Mouse (Mus musculus): ENCODE measurements around the gene Epo.
A peak's percentile ranks its signal among the peaks of the same experiment; 100 is the strongest.

The Epo gene

GRCm38 (mm10) chr5:137539291-137539801 lies 6.3 kb upstream of the Epo start:
- peak; percentile 79 for DNase-seq (ENCODE audit: low spot score)

GRCm38 (mm10) chr5:137537461-137537860 lies 4.4 kb upstream of the Epo start:
- DNase-seq (ENCODE audit: low spot score), result no peak

GRCm38 (mm10) chr5:137535318-137535717 lies 2.3 kb upstream of the Epo start:
- no peak for DNase-seq (ENCODE audit: low spot score)

- DNase-seq (ENCODE audit: low spot score), result no peak
Measured at GRCm38 (mm10) chr5:137534762-137535161, 1.7 kb upstream of the Epo start.

GRCm38 (mm10) chr5:137532808-137533116 lies 280 bp downstream of the Epo start:
- DNase-seq (ENCODE audit: low spot score), result no peak

GRCm38 (mm10) chr5:137532131-137532807 lies 773 bp downstream of the Epo start:
- peak; percentile 57 for DNase-seq (ENCODE audit: low spot score)

- DNase-seq (ENCODE audit: low spot score), result peak; percentile 68
Measured at GRCm38 (mm10) chr5:137531414-137532130, 1.5 kb downstream of the Epo start.

- peak; percentile 90 for DNase-seq (ENCODE audit: low spot score)
Measured at GRCm38 (mm10) chr5:137530588-137531413, 2.2 kb downstream of the Epo start.

GRCm38 (mm10) chr5:137530075-137530474 lies 3.0 kb downstream of the Epo start:
- no peak for DNase-seq (ENCODE audit: low spot score)

GRCm38 (mm10) chr5:137529221-137529995 lies 3.6 kb downstream of the Epo start:
- DNase-seq (ENCODE audit: low spot score), result peak; percentile 45

GRCm38 (mm10) chr5:137528247-137528968 lies 4.6 kb downstream of the Epo start:
- DNase-seq (ENCODE audit: low spot score), result no peak

GRCm38 (mm10) chr5:137527413-137527812 lies 5.6 kb downstream of the Epo start:
- no peak for DNase-seq (ENCODE audit: low spot score)

- DNase-seq (ENCODE audit: low spot score), result peak; percentile 81
Measured at GRCm38 (mm10) chr5:137526192-137526936, 6.7 kb downstream of the Epo start.

- DNase-seq (ENCODE audit: low spot score), result no peak
Measured at GRCm38 (mm10) chr5:137525511-137525910, 7.5 kb downstream of the Epo start.

- no peak for DNase-seq (ENCODE audit: low spot score)
Measured at GRCm38 (mm10) chr5:137524671-137525070, 8.4 kb downstream of the Epo start.

- DNase-seq (ENCODE audit: low spot score), result no peak
Measured at GRCm38 (mm10) chr5:137524251-137524515, 8.9 kb downstream of the Epo start.

GRCm38 (mm10) chr5:137523396-137524250 lies 9.4 kb downstream of the Epo start:
- no peak for DNase-seq (ENCODE audit: low spot score)

GRCm38 (mm10) chr5:137522711-137523110 lies 10.3 kb downstream of the Epo start:
- DNase-seq (ENCODE audit: low spot score), result no peak

- no peak for DNase-seq (ENCODE audit: low spot score)
Measured at GRCm38 (mm10) chr5:137521861-137522260, 11.2 kb downstream of the Epo start.

Data from MN1 (cell line).